Mouse (Mus musculus): ENCODE results near the gene Slc22a6. TPM values are rescaled to one million over a fixed set of nuclear protein-coding genes. Genes with fewer than 3 reads are reported as not detected.
A peak's percentile ranks its signal among the peaks of the same experiment; 100 is the strongest.

Slc22a6 gene
- not detected in 2 replicates for polyA plus RNA-seq (2015; fragmentation: Nextera tagmentation; extraction: Ambion mirVana)

DNA sequence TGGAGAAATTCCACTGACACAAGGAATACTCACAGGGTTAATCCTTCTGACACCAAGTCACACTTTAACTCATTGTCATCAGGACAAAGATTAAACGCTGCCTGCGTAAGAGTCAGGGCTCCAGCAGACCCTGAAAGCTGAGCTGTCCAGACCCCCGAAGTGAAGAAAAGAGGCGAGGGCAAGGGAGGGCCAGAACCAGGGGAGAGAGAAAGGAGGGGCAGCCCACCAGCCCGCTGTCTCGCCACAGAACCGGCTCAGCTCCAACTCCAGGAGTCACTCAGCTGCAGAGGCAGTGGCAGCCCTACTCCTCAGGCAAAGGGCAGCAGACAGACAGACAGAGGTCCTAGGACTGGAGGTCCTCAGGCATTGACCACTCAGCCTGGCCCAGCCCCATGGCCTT, at the start of gene Slc22a6:
Gene Slc22a6, plus strand, starts transcription at position 136 of the 400 bp plus-strand sequence.
- Histone ChIP-seq H3K36me3 (no peaks in the 10 kb centered on the region), H3K4me3 (no peak within 1 kb of the TSS), H3K27me3 (no peaks in the 10 kb centered on the region), H3K9ac (no peak within 1 kb of the TSS), H3K9me3 (no peaks in the 10 kb centered on the region), H3K4me2 (replicated peaks) (no peak within 1 kb of the TSS), H3K27ac (no peak within 1 kb of the TSS), H3K4me1 (no peaks in the 10 kb centered on the region)
- WGBS = 43% methylated on average over 7 of the region's 7 CpGs
- no peak for ATAC-seq (ENCODE audit: low FRiP score, low read depth)

DNA sequence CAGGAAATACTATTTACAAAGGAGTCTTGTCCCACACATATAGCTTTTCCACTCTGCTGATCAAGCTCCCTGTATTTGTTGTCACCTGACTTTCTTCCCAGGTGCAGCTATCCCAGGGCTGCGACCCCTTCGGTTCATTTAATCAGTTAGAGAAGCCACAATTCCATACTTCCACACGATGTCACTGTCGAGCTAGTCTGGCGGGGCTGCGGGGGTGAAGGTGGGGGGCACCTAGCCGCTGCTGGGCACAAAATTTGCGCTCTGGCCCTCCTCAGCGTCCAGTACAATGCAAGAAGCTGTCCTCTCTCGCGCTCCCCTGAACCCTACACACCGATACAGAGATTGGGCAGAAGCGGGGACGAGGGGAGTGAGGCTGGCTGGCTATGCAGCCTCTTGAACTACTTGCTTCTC, 48.4 kb upstream of the Slc22a6 start:
- H3K9me3 ChIP-seq = no peaks in the 10 kb centered on the region
- peak overlapping the region; percentile 19; the same call in 1 of the 2 replicates for H3K9ac ChIP-seq
- H3K36me3 ChIP-seq = no peaks in the 10 kb centered on the region
- no peak overlapping the region for H3K27ac ChIP-seq
- peak overlapping the region; percentile 33 for H3K4me3 ChIP-seq
- H3K4me2 ChIP-seq (replicated peaks) = peak overlapping the region; percentile 59
- H3K4me1 ChIP-seq = 0 out of 2 replicates have a peak, but pooled peaks cover 8% of the 10 kb centered on the region
- peak; percentile 54; the same call in 1 of the 2 replicates for ATAC-seq (ENCODE audit: low FRiP score, low read depth)
- H3K27me3 ChIP-seq = no peaks in the 10 kb centered on the region
- 4% methylated on average over 14 of the region's 14 CpGs for WGBS

DNA sequence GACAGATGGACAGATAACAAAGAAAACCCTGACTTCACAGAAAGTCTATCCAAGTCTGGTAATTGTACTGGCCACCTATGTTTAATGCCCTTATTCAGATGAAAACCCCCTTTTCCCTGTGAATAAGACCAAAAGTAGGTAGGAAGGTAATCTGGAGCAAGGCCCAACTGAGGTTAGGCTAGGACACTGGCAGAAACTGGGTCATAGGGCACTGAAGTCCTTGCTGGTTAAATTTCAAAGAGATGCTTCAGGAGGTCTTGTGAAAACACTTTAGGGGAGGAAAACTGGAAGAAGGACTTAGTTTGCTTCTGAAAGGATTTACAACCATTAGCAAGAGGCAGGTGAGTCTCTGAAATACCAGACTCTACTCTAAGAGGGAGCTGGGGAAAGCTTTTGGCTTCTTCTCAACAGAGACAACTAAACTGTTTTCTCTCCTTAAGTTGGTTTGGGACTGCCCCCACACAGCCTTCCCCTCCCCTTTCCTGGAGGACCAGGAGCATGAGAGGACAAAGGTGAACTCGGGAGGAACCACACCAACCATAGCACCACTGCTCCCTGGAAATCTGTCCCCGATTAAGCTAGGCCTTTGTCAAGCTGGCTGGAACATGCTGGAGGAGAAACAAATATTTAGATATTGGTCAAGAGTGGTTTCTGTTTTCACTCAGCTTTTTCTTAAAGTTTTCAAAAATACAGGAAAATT, 47.3 kb upstream of the Slc22a6 start:
- WGBS = 53% methylated on average over 2 of the region's 2 CpGs

DNA sequence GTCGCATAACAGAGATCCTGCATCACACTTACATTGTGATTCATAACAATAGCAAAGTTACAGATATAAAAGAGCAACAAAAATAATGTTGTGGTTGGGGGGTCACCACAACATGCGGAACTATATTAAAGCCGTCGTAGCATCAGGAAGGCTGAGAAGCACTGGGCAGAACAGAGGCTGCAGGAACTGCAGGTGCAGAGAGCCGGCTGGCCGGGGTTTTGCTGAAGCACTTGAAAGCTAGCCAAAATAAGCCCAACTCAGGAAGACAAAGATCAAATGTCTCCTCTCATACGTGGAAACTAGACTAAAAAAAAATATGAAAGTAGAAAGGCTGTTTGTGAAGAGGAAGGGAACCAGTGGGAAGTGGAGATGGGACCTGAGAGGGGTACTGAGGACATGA, 46.1 kb upstream of the Slc22a6 start:
- H3K4me1 ChIP-seq = 0 out of 2 replicates have a peak, but pooled peaks cover 8% of the 10 kb centered on the region
- no peak overlapping the region for H3K4me2 ChIP-seq (replicated peaks)
- no peaks in the 10 kb centered on the region for H3K27me3 ChIP-seq
- WGBS = 55% methylated on average over 7 of the region's 7 CpGs
- ATAC-seq (ENCODE audit: low FRiP score, low read depth) = no peak
- H3K27ac ChIP-seq = no peak overlapping the region
- no peaks in the 10 kb centered on the region for H3K9me3 ChIP-seq
- no peaks in the 10 kb centered on the region for H3K36me3 ChIP-seq
- H3K4me3 ChIP-seq = no peak overlapping the region
- H3K9ac ChIP-seq = no peak overlapping the region

More for the DNA sequence above, 47.3 kb upstream of the Slc22a6 start:
- Histone ChIP-seq H3K9me3 (no peaks in the 10 kb centered on the region), H3K4me2 (replicated peaks) (no peak overlapping the region), H3K4me1 (0 out of 2 replicates have a peak, but pooled peaks cover 8% of the 10 kb centered on the region), H3K4me3 (no peak overlapping the region), H3K36me3 (no peaks in the 10 kb centered on the region), H3K27ac (no peak overlapping the region), H3K9ac (no peak overlapping the region), H3K27me3 (no peaks in the 10 kb centered on the region)
- no peak for ATAC-seq (ENCODE audit: low FRiP score, low read depth)

DNA sequence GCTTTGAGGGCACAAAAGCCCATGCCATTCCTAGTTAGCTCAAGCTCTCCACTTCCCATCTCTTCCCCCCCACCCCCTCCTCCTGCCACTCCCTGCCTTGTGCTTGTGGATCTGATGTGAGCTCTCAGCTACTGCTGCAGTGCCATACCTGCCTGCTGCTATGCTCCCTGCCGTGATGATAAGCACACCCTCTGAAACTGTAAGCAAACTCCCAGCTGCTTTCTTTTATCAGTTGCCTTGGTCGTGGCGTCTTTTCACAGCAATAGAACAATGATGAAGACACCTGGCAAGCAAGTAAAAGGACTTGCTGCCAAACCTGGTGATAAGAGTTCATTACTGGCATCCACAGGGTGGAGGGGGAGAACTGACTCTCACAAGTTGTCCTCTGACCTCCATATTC, 45.4 kb upstream of the Slc22a6 start:
- Histone ChIP-seq H3K27me3 (no peaks in the 10 kb centered on the region), H3K27ac (no peak overlapping the region), H3K4me1 (0 out of 2 replicates have a peak, but pooled peaks cover 8% of the 10 kb centered on the region), H3K9me3 (no peaks in the 10 kb centered on the region), H3K9ac (no peak overlapping the region), H3K4me3 (no peak overlapping the region), H3K4me2 (replicated peaks) (no peak overlapping the region), H3K36me3 (no peaks in the 10 kb centered on the region)
- ATAC-seq (ENCODE audit: low FRiP score, low read depth) = no peak
- 40% methylated on average over 3 of the region's 3 CpGs for WGBS

DNA sequence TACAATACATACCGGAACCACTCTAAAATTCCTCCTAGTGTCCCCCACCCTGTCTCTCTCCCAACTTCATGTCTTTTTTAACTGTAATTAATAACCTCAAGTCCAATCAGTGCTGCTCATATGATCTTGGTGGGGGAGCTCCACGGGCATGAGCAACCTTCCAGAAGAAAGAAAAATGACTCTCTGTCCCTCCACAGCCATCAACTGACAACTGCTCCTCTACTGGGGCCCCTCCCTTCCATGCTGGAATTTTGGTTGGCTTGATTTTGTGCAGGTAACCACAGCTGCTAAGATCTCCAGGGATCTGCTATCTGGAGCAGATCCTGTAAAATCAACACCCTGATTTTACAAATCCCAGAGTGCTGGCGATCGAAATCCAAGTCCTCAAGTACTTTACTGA, 40.4 kb upstream of the Slc22a6 start:
- no peak overlapping the region for H3K4me3 ChIP-seq

DNA sequence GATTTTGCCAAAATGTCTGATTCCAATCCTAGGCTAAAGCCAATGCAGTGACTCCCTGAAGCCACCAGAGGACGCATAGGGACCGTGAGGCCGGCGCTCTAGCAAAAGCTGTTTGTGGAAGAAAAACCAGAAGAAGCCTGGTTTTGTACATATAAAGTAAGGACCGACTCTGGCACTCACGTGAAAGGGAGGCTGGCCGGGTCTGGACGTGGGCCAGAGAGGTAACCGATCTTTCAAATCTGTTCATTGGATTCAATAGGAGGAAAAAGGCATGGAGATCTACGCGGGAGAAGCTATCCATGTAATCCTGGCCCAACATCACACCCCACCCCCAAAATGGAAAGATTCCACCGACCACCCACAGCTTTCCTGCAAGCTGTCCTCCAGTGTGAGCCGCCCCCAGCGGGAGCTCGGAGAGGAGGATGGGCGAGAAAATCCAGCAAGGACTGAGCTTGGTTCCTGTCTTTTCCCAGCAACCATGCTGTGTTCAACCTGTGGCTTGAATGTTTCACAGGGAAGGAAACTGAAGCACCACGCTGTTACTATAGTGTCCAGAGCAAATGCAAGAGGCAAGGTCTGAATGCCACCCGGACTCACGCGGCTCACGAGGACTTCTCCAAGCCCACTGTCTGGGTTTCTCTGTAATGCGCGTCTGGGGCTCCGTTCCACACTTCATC, 39.4 kb upstream of the Slc22a6 start:
- ATAC-seq (ENCODE audit: low FRiP score, low read depth) = peak; percentile 62
- H3K4me3 ChIP-seq = peak overlapping the region; percentile 41
- 6% methylated on average over 24 of the region's 24 CpGs for WGBS

More for the DNA sequence above, 40.4 kb upstream of the Slc22a6 start:
- Histone ChIP-seq H3K4me1 (peaks cover 7% of the 10 kb centered on the region), H3K4me2 (replicated peaks) (no peak overlapping the region), H3K27me3 (no peaks in the 10 kb centered on the region), H3K9ac (no peak overlapping the region), H3K27ac (no peak overlapping the region), H3K9me3 (no peaks in the 10 kb centered on the region), H3K36me3 (no peaks in the 10 kb centered on the region)
- no peak for ATAC-seq (ENCODE audit: low FRiP score, low read depth)
- 85% methylated on average over 4 of the region's 4 CpGs for WGBS

DNA sequence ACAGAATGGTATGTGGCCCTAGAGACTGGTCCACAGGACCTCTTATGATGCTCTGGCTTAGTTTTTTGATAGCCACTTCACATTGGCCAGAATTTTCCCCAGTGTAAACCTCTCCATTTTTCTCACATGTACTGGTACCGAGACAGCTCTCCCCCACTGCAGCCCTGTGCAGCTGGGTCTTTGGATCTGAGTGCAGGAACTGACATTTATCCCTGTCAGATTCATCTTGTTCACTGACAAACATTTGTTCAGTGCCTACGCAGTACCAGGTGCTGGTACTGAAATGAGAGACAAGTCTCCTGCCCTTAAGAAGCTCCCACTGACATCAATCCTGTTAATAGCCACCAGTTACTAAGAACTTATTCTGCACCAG, 38.9 kb upstream of the Slc22a6 start:
- Histone ChIP-seq H3K4me3 (peak overlapping the region; percentile 41), H3K27ac (no peak overlapping the region), H3K27me3 (no peaks in the 10 kb centered on the region), H3K36me3 (no peaks in the 10 kb centered on the region), H3K9me3 (no peaks in the 10 kb centered on the region), H3K9ac (peak overlapping the region; percentile 62; the same call in 1 of the 2 replicates), H3K4me2 (replicated peaks) (peak overlapping the region; percentile 73), H3K4me1 (peaks cover 7% of the 10 kb centered on the region)
- WGBS = 58% methylated on average over 2 of the region's 2 CpGs
- no peak for ATAC-seq (ENCODE audit: low FRiP score, low read depth)

More for the DNA sequence above, 39.4 kb upstream of the Slc22a6 start:
- no peaks in the 10 kb centered on the region for H3K27me3 ChIP-seq
- H3K27ac ChIP-seq = no peak overlapping the region
- peak overlapping the region; percentile 62 for H3K9ac ChIP-seq
- H3K4me1 ChIP-seq = peaks cover 7% of the 10 kb centered on the region
- no peaks in the 10 kb centered on the region for H3K36me3 ChIP-seq
- H3K4me2 ChIP-seq (replicated peaks) = peak overlapping the region; percentile 73
- no peaks in the 10 kb centered on the region for H3K9me3 ChIP-seq

DNA sequence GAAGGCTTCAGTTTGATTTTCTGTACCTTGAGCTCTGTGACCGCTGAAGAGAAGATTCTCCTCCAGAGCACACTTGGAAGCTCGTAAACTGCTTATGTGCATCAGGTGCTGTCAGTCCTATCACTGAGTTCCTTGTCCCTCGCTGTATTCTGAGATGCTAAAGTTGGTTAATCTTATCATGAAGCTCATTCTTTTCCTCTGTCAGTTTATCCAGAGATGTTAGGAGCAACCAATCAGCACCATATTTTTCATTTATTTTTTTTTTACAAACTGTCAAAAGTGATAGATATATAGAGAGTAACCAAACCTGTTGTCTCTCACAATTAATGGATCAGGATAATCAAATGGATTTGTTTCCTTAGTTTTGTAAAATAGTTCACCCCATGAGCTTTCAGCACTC, 32.5 kb upstream of the Slc22a6 start:
- no peaks in the 10 kb centered on the region for H3K36me3 ChIP-seq
- H3K27me3 ChIP-seq = no peaks in the 10 kb centered on the region
- no peaks in the 10 kb centered on the region for H3K4me1 ChIP-seq
- no peak overlapping the region for H3K4me2 ChIP-seq (replicated peaks)
- H3K4me3 ChIP-seq = no peak overlapping the region
- no peaks in the 10 kb centered on the region for H3K9me3 ChIP-seq
- 87% methylated on average over 3 of the region's 3 CpGs for WGBS
- no peak for ATAC-seq (ENCODE audit: low FRiP score, low read depth)
- H3K9ac ChIP-seq = no peak overlapping the region
- H3K27ac ChIP-seq = no peak overlapping the region

DNA sequence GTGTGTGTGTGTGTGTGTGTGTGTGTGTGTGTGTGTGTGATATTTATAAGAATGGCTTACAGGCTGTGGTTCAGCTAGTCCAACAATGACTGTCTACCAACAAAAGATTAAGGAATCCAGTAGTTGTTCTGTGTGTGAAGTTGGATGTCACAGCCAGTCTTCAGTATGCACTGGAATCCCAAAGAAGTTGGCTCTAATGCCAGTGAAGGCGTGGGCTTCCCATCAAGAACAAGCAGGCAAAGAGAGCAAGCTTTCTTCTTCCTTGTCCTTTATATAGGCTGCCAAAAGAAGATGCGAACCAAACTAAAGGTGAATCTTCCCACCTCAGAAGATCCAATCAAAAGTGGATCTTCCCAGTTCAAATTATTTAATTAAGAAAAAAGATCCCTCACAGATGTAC, 31.9 kb upstream of the Slc22a6 start:
- ATAC-seq (ENCODE audit: low FRiP score, low read depth) = no peak
- no peaks in the 10 kb centered on the region for H3K9me3 ChIP-seq
- WGBS = 84% methylated on average over 2 of the region's 2 CpGs
- no peaks in the 10 kb centered on the region for H3K27me3 ChIP-seq
- H3K9ac ChIP-seq = no peak overlapping the region
- no peaks in the 10 kb centered on the region for H3K36me3 ChIP-seq
- H3K4me1 ChIP-seq = peaks cover under 1% of the 10 kb centered on the region
- no peak overlapping the region for H3K4me3 ChIP-seq
- H3K27ac ChIP-seq = no peak overlapping the region
- no peak overlapping the region for H3K4me2 ChIP-seq (replicated peaks)

DNA sequence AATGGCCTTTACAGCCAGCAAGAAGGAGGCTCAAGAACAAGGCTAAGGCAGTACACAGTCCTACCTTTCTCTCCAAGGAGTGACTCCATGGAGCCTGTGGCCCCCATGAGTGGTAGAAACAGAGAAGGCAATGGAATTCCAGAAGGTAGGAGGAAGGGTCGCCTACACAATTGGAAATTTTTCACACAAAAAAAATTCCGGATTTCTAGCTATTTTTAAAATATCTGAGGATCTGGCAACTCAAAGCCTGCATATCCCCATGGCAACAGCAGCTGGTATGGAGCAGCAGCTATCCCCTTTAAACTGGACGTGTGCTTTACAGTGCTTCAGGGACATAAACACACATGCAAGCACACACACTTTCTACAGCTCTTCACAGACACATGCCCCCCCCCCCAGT, 31.5 kb upstream of the Slc22a6 start:
- ATAC-seq (ENCODE audit: low FRiP score, low read depth) = no peak
- Histone ChIP-seq H3K27me3 (no peaks in the 10 kb centered on the region), H3K27ac (no peak overlapping the region), H3K36me3 (no peaks in the 10 kb centered on the region), H3K4me1 (peaks cover 5% of the 10 kb centered on the region), H3K9ac (no peak overlapping the region), H3K4me2 (replicated peaks) (no peak overlapping the region), H3K4me3 (no peak overlapping the region), H3K9me3 (no peaks in the 10 kb centered on the region)
- 42% methylated on average over 3 of the region's 3 CpGs for WGBS

DNA sequence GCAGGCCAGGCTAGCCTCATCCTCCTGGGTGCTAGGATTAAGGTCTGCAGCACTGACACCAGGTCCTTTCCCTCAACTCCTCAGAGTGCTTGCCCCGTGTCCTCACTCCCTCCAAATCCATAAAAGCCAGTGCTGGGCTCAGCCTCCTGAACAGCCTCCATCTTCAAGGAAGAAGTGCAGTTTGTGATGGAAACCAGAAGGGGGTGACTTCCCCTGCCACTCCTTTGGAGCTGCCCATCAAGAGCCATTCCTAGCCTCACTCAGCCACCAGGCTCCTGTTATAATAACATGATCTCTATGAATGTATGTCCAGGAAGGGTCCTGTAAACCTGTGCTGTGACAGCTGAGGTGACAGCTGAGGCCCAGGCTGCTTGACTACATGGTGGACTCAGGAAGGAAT, 30.5 kb upstream of the Slc22a6 start:
- 51% methylated on average over 1 of the region's 1 CpGs for WGBS
- no peak overlapping the region for H3K4me3 ChIP-seq
- peak; percentile 44; the same call in 1 of the 2 replicates for ATAC-seq (ENCODE audit: low FRiP score, low read depth)
- no peak overlapping the region for H3K27ac ChIP-seq
- H3K9me3 ChIP-seq = no peaks in the 10 kb centered on the region
- H3K4me1 ChIP-seq = peaks cover 8% of the 10 kb centered on the region
- H3K36me3 ChIP-seq = no peaks in the 10 kb centered on the region
- H3K9ac ChIP-seq = no peak overlapping the region
- no peaks in the 10 kb centered on the region for H3K27me3 ChIP-seq
- no peak overlapping the region for H3K4me2 ChIP-seq (replicated peaks)

Data from limb, embryonic 13.5 days (tissue).